Mouse (Mus musculus) small intestine, adult 2 months (tissue): ENCODE results near the gene Slf2. TPM values are rescaled to one million over a fixed set of nuclear protein-coding genes. Genes with fewer than 3 reads are reported as not detected.
A peak's percentile ranks its signal among the peaks of the same experiment; 100 is the strongest.

Source experiments
- H3K27ac ChIP-seq: fragments of 200-500 bp; 2 replicates; pipeline ENCODE4 v1.5.1; 2012; ENCODE audit warnings: low read depth, low read length, control low read depth, inconsistent platforms; ENCODE audit not compliant: insufficient read depth
- H3K27me3 ChIP-seq: fragments of 200-500 bp; 2 replicates; pipeline ENCODE4 v1.6.1; 2012; ENCODE audit warnings: mild to moderate bottlenecking, moderate library complexity, low read length, inconsistent platforms; ENCODE audit not compliant: control insufficient read depth, insufficient read depth
- H3K36me3 ChIP-seq: fragments of 200-500 bp; 2 replicates; pipeline ENCODE4 v1.6.1; 2012; ENCODE audit warnings: mild to moderate bottlenecking, low read length, control low read depth, inconsistent platforms; ENCODE audit not compliant: control insufficient read depth, insufficient read depth
- H3K4me1 ChIP-seq: fragments of 200-500 bp; 2 replicates; pipeline ENCODE4 v1.6.1; 2012; ENCODE audit warnings: low read length, inconsistent platforms, mixed read lengths; ENCODE audit not compliant: control insufficient read depth, insufficient read depth, insufficient read length
- H3K4me3 ChIP-seq: fragments of 200-500 bp; 2 replicates; pipeline ENCODE4 v1.5.1; 2012; ENCODE audit warnings: low read depth, mild to moderate bottlenecking, control low read depth, inconsistent platforms, low read length, moderate library complexity
- CTCF ChIP-seq: fragments of 200-500 bp; IDR thresholded peaks from 2 replicates; pipeline ENCODE4 v1.5.1; 2012; ENCODE audit warnings: low read depth, mild to moderate bottlenecking, control low read depth, inconsistent platforms, low read length, moderate library complexity, mixed read lengths; ENCODE audit not compliant: insufficient replicate concordance, insufficient read length; ENCODE audit errors: extremely low read depth
- POLR2A ChIP-seq: fragments of 200-500 bp; IDR thresholded peaks from 2 replicates; pipeline ENCODE4 v1.6.1; 2012; ENCODE audit warnings: low read depth, mild to moderate bottlenecking, control low read depth, inconsistent platforms, low read length, moderate library complexity
- WGBS: fragments of 180-500 bp; shearing (Covaris S2); methylation state at CpG from one replicate; pipeline ENCODE4 v1.1.7; 2018; 5-methylcytosine and 5-hydroxymethylcytosine counted together
- polyA plus RNA-seq: library from polyadenylated mRNA; depleted of rRNA; stranded (reverse); fragments of >200 nt; gene quantifications from 2 replicates; pipeline ENCODE4 v1.2.3, GENCODE M21; 2012; rRNA removed

Gene Slf2
- polyA plus RNA-seq, 1 experiment, result 43.9 TPM

DNA sequence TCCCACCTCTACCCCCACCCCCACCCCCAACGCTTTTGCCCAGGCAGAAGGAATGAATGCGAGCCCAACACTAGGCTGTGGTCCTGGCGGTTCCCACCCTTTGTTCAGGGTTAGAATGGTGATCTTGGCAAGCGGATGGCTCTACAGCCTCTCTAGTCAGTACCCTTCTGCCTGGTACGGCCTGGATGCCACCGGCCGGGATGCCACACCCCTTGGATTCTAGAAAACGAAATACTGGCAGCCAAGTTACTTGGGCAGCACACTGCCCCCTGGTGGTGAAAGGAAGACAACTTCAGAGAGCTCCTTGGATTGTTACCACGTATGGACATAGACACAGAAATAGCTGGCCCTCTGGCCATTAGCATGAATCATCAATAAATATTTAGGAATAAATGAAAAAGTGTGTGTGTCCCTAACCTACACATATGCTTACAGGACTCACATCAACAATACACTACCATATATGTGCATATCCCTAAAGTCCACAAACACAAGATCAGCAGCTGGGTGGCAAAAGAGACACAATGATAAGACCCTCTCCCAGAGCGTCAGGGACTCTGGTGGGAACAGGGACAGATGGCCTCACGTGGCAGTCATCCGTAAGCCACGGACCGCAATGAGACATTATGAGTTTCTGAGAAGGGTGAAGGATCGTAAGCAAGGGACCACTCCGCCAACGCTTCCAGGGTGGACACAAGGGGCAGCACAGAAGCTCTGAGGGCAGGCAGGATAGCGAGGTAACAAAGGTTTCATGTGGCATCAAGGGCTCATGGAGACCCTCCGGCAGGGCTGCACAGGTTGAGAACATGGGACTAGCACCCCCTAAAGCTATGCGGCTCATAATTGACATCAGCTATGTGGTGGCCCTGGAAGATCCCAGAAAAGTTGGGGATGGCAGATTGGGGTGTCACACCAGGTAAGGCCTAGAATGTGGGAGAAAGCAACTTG, 100.1 kb downstream of the Slf2 start:
- H3K4me1 ChIP-seq, result peaks cover 18% of the 10 kb centered on the region
- H3K36me3 ChIP-seq, result peaks cover 8% of the 10 kb centered on the region
- WGBS, result 31% methylated on average over 20 of the region's 20 CpGs
- TF ChIP-seq CTCF (peak; percentile 82; the same call in 1 of the 2 replicates), POLR2A (no peak)
- H3K27ac ChIP-seq, result no peak overlapping the region
- H3K27me3 ChIP-seq, result no peaks in the 10 kb centered on the region
- H3K4me3 ChIP-seq, result peak overlapping the region; percentile 35

DNA sequence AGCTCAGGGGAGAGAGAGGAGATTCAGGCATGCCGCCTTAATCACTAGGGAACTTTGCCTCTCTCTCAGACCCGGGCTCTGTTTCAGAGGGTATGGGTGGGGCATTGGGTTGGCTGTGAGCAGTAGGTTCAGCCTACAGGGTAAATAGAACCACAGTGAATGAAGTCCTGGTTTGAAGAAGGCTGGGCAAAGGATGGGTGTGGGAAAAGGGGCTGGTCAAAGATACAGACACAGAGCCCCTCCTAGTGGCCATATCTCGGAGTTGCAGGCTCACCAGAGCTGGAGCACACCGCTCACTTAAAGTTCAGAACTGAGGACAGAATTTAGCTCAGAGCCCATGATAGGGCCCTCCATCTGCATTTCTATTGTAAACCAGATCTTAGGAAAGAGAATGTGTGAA, 100.8 kb downstream of the Slf2 start:
- 9% methylated on average over 4 of the region's 4 CpGs for WGBS
- no peaks in the 10 kb centered on the region for H3K27me3 ChIP-seq
- no peak overlapping the region for H3K4me3 ChIP-seq

More for the DNA sequence above, 100.8 kb downstream of the Slf2 start:
- Histone ChIP-seq H3K36me3 (0 out of 2 replicates have a peak, but pooled peaks cover 2% of the 10 kb centered on the region), H3K27ac (no peak overlapping the region), H3K4me1 (peaks cover 18% of the 10 kb centered on the region)
- TF ChIP-seq CTCF, result peak; percentile 93; the same call in 1 of the 2 replicates
- no peak for TF ChIP-seq POLR2A

Other genes starting within 250 kb of the Slf2 start
- not detected in 2 replicates for gene Pax2, start 175.1 kb upstream of the Slf2 start, polyA plus RNA-seq
- gene Sema4g, start 58.0 kb downstream of the Slf2 start, polyA plus RNA-seq, result 139 and 344 TPM in 2 replicates
- 4.1 and 5.9 TPM in 2 replicates for gene Twnk, start 74.5 kb downstream of the Slf2 start, polyA plus RNA-seq
- gene Mrpl43, start 75.3 kb downstream of the Slf2 start, polyA plus RNA-seq, result 71.9 and 126 TPM in 2 replicates
- gene Lzts2, start 83.3 kb downstream of the Slf2 start, polyA plus RNA-seq, result 40.3 and 50.4 TPM in 2 replicates
- 0.29 and 1.2 TPM in 2 replicates for gene Pdzd7, start 114.6 kb downstream of the Slf2 start, polyA plus RNA-seq
- 8.8 and 9.5 TPM in 2 replicates for gene Sfxn3, start 116.4 kb downstream of the Slf2 start, polyA plus RNA-seq
- 2.2 and 2.4 TPM in 2 replicates for gene Kazald1, start 144.1 kb downstream of the Slf2 start, polyA plus RNA-seq
- not detected in 2 replicates for gene Tlx1, start 219.5 kb downstream of the Slf2 start, polyA plus RNA-seq